Mouse (Mus musculus) liver, postnatal 0 days (tissue): ENCODE results near the gene Trp53tg5. TPM values are rescaled to one million over a fixed set of nuclear protein-coding genes. Genes with fewer than 3 reads are reported as not detected.
A peak's percentile ranks its signal among the peaks of the same experiment; 100 is the strongest.

ENCODE experiments used
- ATAC-seq: fragments of 200-750 bp; cut with Nextera tagmentation; 2 replicates; pipeline ENCODE4 v1.8.0; 2017; ENCODE audit warnings: mild to moderate bottlenecking, moderate library complexity
- DNase-seq: peaks from one replicate; pipeline ENCODE4 v3.0.0-alpha.2; 2016
- H3K27ac ChIP-seq: fragments of 300-500 bp; sonication (generic); 2 replicates; pipeline ENCODE4 v1.5.1; 2014; ENCODE audit warnings: antibody characterized with exemption, moderate library complexity, mild to moderate bottlenecking, low read depth
- H3K27me3 ChIP-seq: fragments of 300-500 bp; sonication (generic); 2 replicates; pipeline ENCODE4 v1.6.1; 2014; ENCODE audit warnings: low read length, control low read depth, mixed read lengths; ENCODE audit not compliant: insufficient read depth
- H3K36me3 ChIP-seq: fragments of 300-500 bp; sonication (generic); replicated peaks from 2 replicates; pipeline ENCODE4 v1.6.1; 2014; ENCODE audit warnings: mild to moderate bottlenecking, control low read depth, low read length, moderate library complexity, mixed read lengths; ENCODE audit not compliant: insufficient read depth
- H3K4me1 ChIP-seq: fragments of 300-500 bp; sonication (generic); 2 replicates; pipeline ENCODE4 v1.6.1; 2014; ENCODE audit warnings: antibody characterized with exemption, mild to moderate bottlenecking, control low read depth; ENCODE audit not compliant: insufficient read depth
- H3K4me2 ChIP-seq: fragments of 300-500 bp; sonication (generic); 2 replicates; pipeline ENCODE4 v1.6.1; 2014; ENCODE audit warnings: low read depth, mild to moderate bottlenecking, low read length, moderate library complexity, mixed read lengths
- H3K4me3 ChIP-seq: fragments of 300-500 bp; sonication (generic); 2 replicates; pipeline ENCODE4 v1.5.1; 2014; ENCODE audit warnings: low read depth, low read length
- H3K9ac ChIP-seq: fragments of 300-500 bp; sonication (generic); replicated peaks from 2 replicates; pipeline ENCODE4 v1.6.1; 2014; ENCODE audit warnings: mild to moderate bottlenecking, moderate library complexity
- H3K9me3 ChIP-seq: fragments of 300-500 bp; sonication (generic); 2 replicates; pipeline ENCODE4 v1.6.1; 2016; ENCODE audit warnings: mild to moderate bottlenecking, control low read depth, low read length, mixed read lengths
- CTCF ChIP-seq: sonication (generic); IDR thresholded peaks from 2 replicates; pipeline ENCODE4 v1.5.1; 2016; ENCODE audit warnings: antibody characterized with exemption, low read depth
- EP300 ChIP-seq: IDR thresholded peaks from 2 replicates; pipeline ENCODE4 v1.6.1; 2016; ENCODE audit warnings: antibody characterized with exemption, low read depth, mild to moderate bottlenecking
- WGBS: fragments of 180-500 bp; shearing (Covaris S2); extraction: QIAGEN DNeasy Blood & Tissue Kit; methylation state at CpG from one replicate; pipeline ENCODE4 v1.1.7; 2014; ENCODE audit not compliant: insufficient replicate concordance; 5-methylcytosine and 5-hydroxymethylcytosine counted together
- polyA plus RNA-seq: library from polyadenylated mRNA; unstranded; fragments of >200 nt; fragmentation: Nextera tagmentation; extraction: Ambion mirVana; gene quantifications from 2 replicates; pipeline ENCODE4 v1.2.1, GENCODE M21; 2015

Gene Trp53tg5
- polyA plus RNA-seq, 1 experiment from 2014 or later = not detected

GRCm38 (mm10) chr2:164426121-164426520, 47.4 kb downstream of the Trp53tg5 start:
- Histone ChIP-seq H3K4me3 (no peak overlapping the region), H3K4me1 (peaks cover 9% of the 10 kb centered on the region), H3K9ac (no peak overlapping the region), H3K27ac (no peak overlapping the region), H3K9me3 (no peaks in the 10 kb centered on the region), H3K4me2 (no peak overlapping the region), H3K36me3 (peaks cover 48% of the 10 kb centered on the region), H3K27me3 (no peaks in the 10 kb centered on the region)
- ATAC-seq = no peak
- DNase-seq = peak; percentile 50
- TF ChIP-seq EP300 (no peak), CTCF (no peak)
- WGBS = 26% methylated on average over 12 of the region's 12 CpGs

GRCm38 (mm10) chr2:164425401-164425800, 48.1 kb downstream of the Trp53tg5 start:
- Histone ChIP-seq H3K27ac (no peak overlapping the region), H3K9ac (no peak overlapping the region), H3K36me3 (peaks cover 46% of the 10 kb centered on the region), H3K4me1 (peaks cover 3% of the 10 kb centered on the region; the same call in 1 of the 2 replicates), H3K4me3 (no peak overlapping the region), H3K27me3 (no peaks in the 10 kb centered on the region), H3K4me2 (no peak overlapping the region), H3K9me3 (no peaks in the 10 kb centered on the region)
- no peak for ATAC-seq
- DNase-seq = no peak
- WGBS = 81% methylated on average over 5 of the region's 5 CpGs
- no peak for TF ChIP-seq EP300
- no peak for TF ChIP-seq CTCF

- H3K9me3 ChIP-seq = no peaks in the 10 kb centered on the region
- H3K4me3 ChIP-seq = no peak overlapping the region
- DNase-seq (no peak), ATAC-seq (no peak)
- WGBS = 85% methylated on average over 8 of the region's 8 CpGs
- H3K36me3 ChIP-seq = peaks cover 42% of the 10 kb centered on the region
- peaks cover 5% of the 10 kb centered on the region for H3K4me1 ChIP-seq
- no peak overlapping the region for H3K9ac ChIP-seq
- TF ChIP-seq EP300 (no peak), CTCF (no peak)
- 0 out of 2 replicates have a peak overlapping the region, but pooled peaks have one; percentile 82 for H3K27ac ChIP-seq
- H3K27me3 ChIP-seq = no peaks in the 10 kb centered on the region
- H3K4me2 ChIP-seq = no peak overlapping the region
Observed at GRCm38 (mm10) chr2:164424406-164424805, 49.1 kb downstream of the Trp53tg5 start.

DNA sequence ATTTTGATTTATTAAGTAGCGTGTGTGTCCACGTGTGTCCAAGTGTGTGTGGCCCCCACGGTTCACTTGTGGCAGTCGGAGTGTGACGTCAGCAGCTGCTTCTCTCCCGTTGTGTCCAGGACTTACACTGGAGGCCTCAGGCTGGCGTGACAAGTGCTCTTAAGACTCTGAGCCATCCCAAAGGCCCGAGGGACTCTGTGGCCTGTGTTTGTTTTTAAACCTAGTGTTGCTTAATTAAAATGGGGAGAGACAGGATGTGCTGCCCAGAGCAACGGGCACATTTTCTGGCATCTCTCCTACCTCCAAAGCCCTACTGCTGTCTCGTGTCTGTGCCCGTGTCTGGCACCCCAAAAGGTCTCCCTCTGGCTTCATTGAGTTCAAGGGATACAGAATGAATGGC, 50.1 kb downstream of the Trp53tg5 start:
- Histone ChIP-seq H3K27me3 (no peaks in the 10 kb centered on the region), H3K27ac (peak overlapping the region; percentile 82), H3K4me3 (no peak overlapping the region), H3K36me3 (peaks cover 33% of the 10 kb centered on the region), H3K9ac (no peak overlapping the region), H3K4me1 (peaks cover 14% of the 10 kb centered on the region), H3K9me3 (no peaks in the 10 kb centered on the region), H3K4me2 (no peak overlapping the region)
- no peak for TF ChIP-seq EP300
- TF ChIP-seq CTCF = no peak
- peak; percentile 29 for ATAC-seq
- WGBS = 75% methylated on average over 11 of the region's 11 CpGs
- no peak for DNase-seq

- ATAC-seq (peak; percentile 54), DNase-seq (peak; percentile 47)
- H3K4me1 ChIP-seq = peaks cover 17% of the 10 kb centered on the region
- H3K4me3 ChIP-seq = no peak overlapping the region
- no peak overlapping the region; the same call in 1 of the 2 replicates for H3K9ac ChIP-seq
- no peaks in the 10 kb centered on the region for H3K27me3 ChIP-seq
- H3K27ac ChIP-seq = peak overlapping the region; percentile 82
- 61% methylated on average over 15 of the region's 15 CpGs for WGBS
- no peak overlapping the region for H3K4me2 ChIP-seq
- H3K9me3 ChIP-seq = no peaks in the 10 kb centered on the region
- H3K36me3 ChIP-seq = peaks cover 27% of the 10 kb centered on the region
- TF ChIP-seq EP300 = peak; percentile 37; the same call in 1 of the 2 replicates
- no peak for TF ChIP-seq CTCF
Observed at GRCm38 (mm10) chr2:164422675-164423393, 50.7 kb downstream of the Trp53tg5 start.

DNA sequence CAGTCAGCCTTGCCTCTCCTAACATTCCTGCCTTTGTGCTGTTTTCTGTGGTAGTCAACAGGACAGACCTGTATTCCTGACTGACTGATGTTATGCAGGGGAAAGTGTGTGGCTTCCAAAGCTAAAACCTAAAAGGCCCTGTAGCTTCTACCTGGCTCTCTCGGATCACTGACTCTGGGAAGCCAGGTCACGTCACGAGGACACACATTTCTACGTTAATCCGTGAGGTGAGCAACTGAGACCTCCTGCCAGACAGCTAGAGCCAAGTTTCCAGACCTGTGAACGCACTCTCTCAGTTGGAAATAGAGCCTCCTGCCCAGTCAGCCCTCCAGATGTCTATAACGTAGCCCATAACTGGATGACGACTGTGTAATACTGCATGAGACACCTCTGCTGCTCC, 51.5 kb downstream of the Trp53tg5 start:
- Histone ChIP-seq H3K27me3 (no peaks in the 10 kb centered on the region), H3K9ac (no peak overlapping the region; the same call in 1 of the 2 replicates), H3K36me3 (peaks cover 19% of the 10 kb centered on the region), H3K9me3 (no peaks in the 10 kb centered on the region), H3K27ac (peak overlapping the region; percentile 82), H3K4me2 (no peak overlapping the region), H3K4me1 (peaks cover 22% of the 10 kb centered on the region), H3K4me3 (no peak overlapping the region)
- no peak for TF ChIP-seq CTCF
- TF ChIP-seq EP300 = no peak
- 64% methylated on average over 8 of the region's 8 CpGs for WGBS
- DNase-seq = no peak
- ATAC-seq = 0 out of 2 replicates have a peak, but pooled peaks have one; percentile 3
